Mouse (Mus musculus): ENCODE data around the gene Ripor3. TPM values are rescaled to one million over a fixed set of nuclear protein-coding genes. Genes with fewer than 3 reads are reported as not detected.

Ripor3 gene
- total RNA-seq, 4 experiments from 2014 or later: 0.39 to 0.41 TPM; not detected in 2

- no peak for DNase-seq (ENCODE audit: low spot score in 2 of 2)
Observed at GRCm38 (mm10) chr2:167989310-167989709, 21.1 kb downstream of the Ripor3 start.

GRCm38 (mm10) chr2:167987640-167988039, 22.8 kb downstream of the Ripor3 start:
- DNase-seq (ENCODE audit: low spot score in 2 of 2): no peak

- DNase-seq (ENCODE audit: low spot score in 2 of 2): no peak
Observed at GRCm38 (mm10) chr2:167986762-167987161, 23.7 kb downstream of the Ripor3 start.

GRCm38 (mm10) chr2:167984946-167985345, 25.5 kb downstream of the Ripor3 start:
- no peak for DNase-seq (ENCODE audit: low spot score in 2 of 2)

GRCm38 (mm10) chr2:167984371-167984770, 26.0 kb downstream of the Ripor3 start:
- no peak for DNase-seq (ENCODE audit: low spot score in 2 of 2)

- no peak for DNase-seq (ENCODE audit: low spot score in 2 of 2)
Observed at GRCm38 (mm10) chr2:167982646-167983045, 27.8 kb downstream of the Ripor3 start.

- DNase-seq (ENCODE audit: low spot score in 2 of 2): no peak
Observed at GRCm38 (mm10) chr2:167980391-167980790, 30.0 kb downstream of the Ripor3 start.

- no peak for DNase-seq (ENCODE audit: low spot score in 2 of 2)
Observed at GRCm38 (mm10) chr2:167978271-167978670, 32.1 kb downstream of the Ripor3 start.

- DNase-seq (ENCODE audit: low spot score in 2 of 2): no peak
Observed at GRCm38 (mm10) chr2:167975746-167976145, 34.7 kb downstream of the Ripor3 start.

GRCm38 (mm10) chr2:167972809-167973208, 37.6 kb downstream of the Ripor3 start:
- no peak for DNase-seq (ENCODE audit: low spot score in 2 of 2)

- DNase-seq (ENCODE audit: low spot score in 2 of 2): no peak
Observed at GRCm38 (mm10) chr2:167972146-167972545, 38.3 kb downstream of the Ripor3 start.

- DNase-seq (ENCODE audit: low spot score in 2 of 2): no peak
Observed at GRCm38 (mm10) chr2:167969851-167970541, 40.4 kb downstream of the Ripor3 start.

GRCm38 (mm10) chr2:167968504-167968903, 41.9 kb downstream of the Ripor3 start:
- no peak for DNase-seq (ENCODE audit: low spot score in 2 of 2)

GRCm38 (mm10) chr2:167965911-167966310, 44.5 kb downstream of the Ripor3 start:
- DNase-seq (ENCODE audit: low spot score in 2 of 2): no peak

- DNase-seq (ENCODE audit: low spot score in 2 of 2): no peak
Observed at GRCm38 (mm10) chr2:167964320-167964719, 46.1 kb downstream of the Ripor3 start.

- DNase-seq (ENCODE audit: low spot score in 2 of 2): no peak
Observed at GRCm38 (mm10) chr2:167963778-167964300, 46.6 kb downstream of the Ripor3 start.

- DNase-seq (ENCODE audit: low spot score in 2 of 2): no peak
Observed at GRCm38 (mm10) chr2:167963176-167963575, 47.2 kb downstream of the Ripor3 start.

GRCm38 (mm10) chr2:167962347-167962746, 48.1 kb downstream of the Ripor3 start:
- no peak for DNase-seq (ENCODE audit: low spot score in 2 of 2)

- no peak for DNase-seq (ENCODE audit: low spot score in 2 of 2)
Observed at GRCm38 (mm10) chr2:167960584-167960983, 49.8 kb downstream of the Ripor3 start.

GRCm38 (mm10) chr2:167959996-167960395, 50.4 kb downstream of the Ripor3 start:
- no peak for DNase-seq (ENCODE audit: low spot score in 2 of 2)

- no peak for DNase-seq (ENCODE audit: low spot score in 2 of 2)
Observed at GRCm38 (mm10) chr2:167959384-167959911, 51.0 kb downstream of the Ripor3 start.

GRCm38 (mm10) chr2:167958843-167959242, 51.6 kb downstream of the Ripor3 start:
- DNase-seq (ENCODE audit: low spot score in 2 of 2): peak; percentile 72 to 77

Data from gastrocnemius, adult 8-10 months (tissue).